In the genomic region with DNA sequence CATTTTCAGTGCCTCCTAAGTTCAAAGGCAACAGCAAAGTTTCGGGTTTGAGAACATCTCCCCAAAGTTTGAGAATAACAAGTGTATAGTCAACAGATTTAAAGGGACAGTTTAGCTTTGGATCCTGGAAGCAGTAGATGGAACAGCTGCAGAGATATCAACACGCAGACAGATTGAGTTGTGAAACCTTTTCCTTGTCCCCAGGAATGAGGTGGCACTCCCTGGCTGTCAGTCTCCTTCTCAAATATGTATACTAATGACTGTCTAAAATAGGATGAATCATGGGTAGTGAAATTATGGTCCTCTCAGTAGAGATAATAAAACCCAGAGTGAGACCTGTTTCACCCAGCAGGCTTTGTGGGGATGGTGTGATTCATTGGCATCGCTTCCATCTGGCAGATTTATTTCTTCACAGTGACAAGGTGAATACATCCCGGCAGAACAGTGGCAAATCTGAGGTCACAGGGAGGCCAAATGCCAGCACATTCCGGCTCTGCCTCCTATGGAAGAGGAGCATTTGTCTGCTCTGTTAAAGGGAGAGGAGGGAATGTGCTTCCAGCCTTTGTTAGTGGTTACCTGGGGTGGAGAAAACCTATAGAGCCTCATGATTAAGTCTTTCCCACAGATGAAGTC, we compare ENCODE assay signal across 12 mouse cellular contexts.
DNase-seq lines count a peak whose midpoint lies in the region; ATAC-seq lines count a peak whose summit lies in the region.
"Had no signal": no experiment of that assay in that cellular context is flagged by ENCODE, and none has a peak within 500 bp of the region (broad histone marks: within the 10 kb centered on the region; RNA-seq: fewer than 3 reads in every experiment).

No protein-coding gene starts in this region.

- no peaks in the 10 kb centered on the region for H3K9me3 ChIP-seq in hindbrain, embryonic 13.5 days
- H3K9me3 ChIP-seq: neural tube, embryonic 13.5 days had no signal

- H3K27ac ChIP-seq in hindbrain, embryonic 13.5 days = no peak overlapping the region
- H3K27ac ChIP-seq: neural tube, embryonic 13.5 days had no signal

- no peaks in the 10 kb centered on the region for H3K36me3 ChIP-seq in hindbrain, embryonic 13.5 days
- H3K36me3 ChIP-seq: neural tube, embryonic 13.5 days had no signal

- no peaks in the 10 kb centered on the region for H3K27me3 ChIP-seq in hindbrain, embryonic 13.5 days
- H3K27me3 ChIP-seq: megakaryocyte, embryonic 14.5 days; neural tube, embryonic 13.5 days had no signal

- no peak overlapping the region for H3K4me2 ChIP-seq in hindbrain, embryonic 13.5 days
- H3K4me2 ChIP-seq: neural tube, embryonic 13.5 days had no signal

- no peak for ATAC-seq in hindbrain, embryonic 13.5 days (ENCODE audit: low FRiP score)
- ATAC-seq: inflammation-experienced regulatory T-cells, adult 6 months had no signal

- DNase-seq in adrenal gland, adult (ENCODE audit: inconsistent age in 2 of 2, low spot score in 1 of 2) = peak; percentile 3 to 24
- no peak for DNase-seq in adrenal gland, postnatal 4 days (ENCODE audit: low spot score in 2 of 2)
- DNase-seq in layer of hippocampus, adult 9-10 months (ENCODE audit: low spot score) = peak; percentile 7
- no peak for DNase-seq in layer of hippocampus, postnatal 10 days (ENCODE audit: low spot score in 2 of 2)
- peak; percentile 61 for DNase-seq in cerebellum, adult 11-12 months
- peak; percentile 54 for DNase-seq in embryo, embryonic 11 days
- no peak for DNase-seq in spleen, postnatal 10 days (ENCODE audit: low spot score in 2 of 2)
- DNase-seq: kidney, postnatal 36 days had no signal

- WGBS in hindbrain, embryonic 13.5 days = 52% methylated on average over 5 of the region's 5 CpGs

- no peak overlapping the region for H3K4me3 ChIP-seq in hindbrain, embryonic 13.5 days
- H3K4me3 ChIP-seq: megakaryocyte, embryonic 14.5 days; neural tube, embryonic 13.5 days had no signal

- H3K9ac ChIP-seq in hindbrain, embryonic 13.5 days = no peak overlapping the region
- H3K9ac ChIP-seq: neural tube, embryonic 13.5 days had no signal

- no peaks in the 10 kb centered on the region for H3K4me1 ChIP-seq in hindbrain, embryonic 13.5 days (replicated peaks)
- H3K4me1 ChIP-seq: neural tube, embryonic 13.5 days had no signal

Comparison
In these comparisons a context has a peak if more than half of its experiments do, and no peak if none do; other contexts are left out.
1. DNase-seq: peak in adrenal gland, adult (2 of 2), layer of hippocampus, adult 9-10 months (single experiment), cerebellum, adult 11-12 months (single experiment) and embryo, embryonic 11 days (single experiment); none in adrenal gland, postnatal 4 days (0 of 2), layer of hippocampus, postnatal 10 days (0 of 2) and spleen, postnatal 10 days (0 of 2).